Mouse (Mus musculus) forebrain, embryonic 14.5 days (tissue): Measurements from ENCODE around the gene Nlgn2. TPM values are rescaled to one million over a fixed set of nuclear protein-coding genes. Genes with fewer than 3 reads are reported as not detected.
A peak's percentile ranks its signal among the peaks of the same experiment; 100 is the strongest.

ENCODE experiments used
- ATAC-seq: fragments of 200-750 bp; cut with Nextera tagmentation; 2 replicates; pipeline ENCODE4 v1.8.0; 2017; ENCODE audit warnings: mild to moderate bottlenecking, moderate library complexity
- DNase-seq: peaks from one replicate; pipeline ENCODE4 v3.0.0-alpha.2; 2015; ENCODE audit warnings: low spot score
- H3K27ac ChIP-seq: fragments of 300-500 bp; sonication (generic); 2 replicates; pipeline ENCODE4 v1.5.1; 2014; ENCODE audit warnings: low read depth, mild to moderate bottlenecking, control low read depth, low read length, moderate library complexity
- H3K27me3 ChIP-seq: fragments of 300-500 bp; sonication (generic); replicated peaks from 2 replicates; pipeline ENCODE4 v1.6.1; 2014; ENCODE audit warnings: low read length, control low read depth, mixed read lengths; ENCODE audit not compliant: control insufficient read depth, insufficient read depth
- H3K36me3 ChIP-seq: fragments of 300-500 bp; sonication (generic); 2 replicates; pipeline ENCODE4 v1.6.1; 2014; ENCODE audit warnings: low read length, control low read depth; ENCODE audit not compliant: control insufficient read depth, insufficient read depth
- H3K4me1 ChIP-seq: fragments of 300-500 bp; sonication (generic); 2 replicates; pipeline ENCODE4 v1.6.1; 2014; ENCODE audit warnings: antibody characterized with exemption, low read length, control low read depth; ENCODE audit not compliant: control insufficient read depth, insufficient read depth
- H3K4me2 ChIP-seq: fragments of 300-500 bp; sonication (generic); 2 replicates; pipeline ENCODE4 v1.6.1; 2014; ENCODE audit warnings: mild to moderate bottlenecking, control low read depth, low read length
- H3K4me3 ChIP-seq: fragments of 300-500 bp; sonication (generic); 2 replicates; pipeline ENCODE4 v1.5.1; 2014; ENCODE audit warnings: low read depth, low read length, control low read depth
- H3K9ac ChIP-seq: fragments of 300-500 bp; sonication (generic); 2 replicates; pipeline ENCODE4 v1.6.1; 2014; ENCODE audit warnings: mild to moderate bottlenecking, low read length, control low read depth, moderate library complexity
- H3K9me3 ChIP-seq: fragments of 300-500 bp; sonication (generic); replicated peaks from 2 replicates; pipeline ENCODE4 v1.6.1; 2016; ENCODE audit warnings: low read length, control low read depth, mixed read lengths; ENCODE audit not compliant: control insufficient read depth
- WGBS: fragments of 180-500 bp; shearing (Covaris S2); extraction: QIAGEN DNeasy Blood & Tissue Kit; methylation state at CpG from one replicate; pipeline ENCODE4 v1.1.7; 2014; 5-methylcytosine and 5-hydroxymethylcytosine counted together
- polyA plus RNA-seq: library from polyadenylated mRNA; unstranded; fragments of >200 nt; fragmentation: Nextera tagmentation; extraction: Ambion mirVana; gene quantifications from 2 replicates; pipeline ENCODE4 v1.2.1, GENCODE M21; 2014

Nlgn2 gene
- polyA plus RNA-seq, 1 experiment from 2014 or later, result 15.7 TPM

GRCm38 (mm10) chr11:69822080-69822479 is 15.5 kb downstream of the Nlgn2 start, which contains the start of gene Spem1:
Spem1 (minus strand) TSS chr11:69822180.
- no peak within 1 kb of the TSS for H3K4me3 ChIP-seq
- 85% methylated on average over 3 of the region's 3 CpGs for WGBS
- ATAC-seq, result no peak

DNA sequence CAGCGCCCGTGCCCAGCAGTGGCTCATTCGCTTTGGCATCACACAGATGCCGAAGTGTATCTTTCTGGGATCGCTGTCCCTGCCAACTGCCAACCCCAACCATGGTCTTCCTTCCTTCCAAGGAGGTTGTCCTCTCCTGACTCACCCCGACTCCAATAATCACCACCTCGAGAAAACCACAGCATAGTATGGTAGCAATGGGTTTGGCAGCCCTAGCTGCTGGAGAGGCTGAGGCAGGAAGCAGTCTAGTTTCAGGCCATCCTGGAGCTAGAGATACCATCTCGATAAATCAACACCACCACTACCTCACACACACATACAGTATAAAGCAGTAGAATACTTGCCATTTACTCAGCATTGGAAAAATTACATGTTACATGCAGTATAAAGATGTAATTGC is 18.7 kb downstream of the Nlgn2 start:
- no peak for DNase-seq
- no peak overlapping the region for H3K27ac ChIP-seq
- H3K4me2 ChIP-seq, result no peak overlapping the region
- H3K9me3 ChIP-seq, result no peaks in the 10 kb centered on the region
- H3K9ac ChIP-seq, result no peak overlapping the region
- no peak for ATAC-seq
- H3K4me1 ChIP-seq, result no peaks in the 10 kb centered on the region
- H3K36me3 ChIP-seq, result peaks cover 2% of the 10 kb centered on the region; the same call in 1 of the 2 replicates
- H3K27me3 ChIP-seq, result no peaks in the 10 kb centered on the region
- no peak overlapping the region for H3K4me3 ChIP-seq
- WGBS, result 92% methylated on average over 8 of the region's 8 CpGs

More at GRCm38 (mm10) chr11:69822080-69822479, 15.5 kb downstream of the Nlgn2 start, which contains the start of gene Spem1:
- no peak within 1 kb of the TSS for H3K9ac ChIP-seq
- peaks cover 32% of the 10 kb centered on the region for H3K36me3 ChIP-seq
- no peaks in the 10 kb centered on the region for H3K27me3 ChIP-seq
- H3K27ac ChIP-seq, result no peak within 1 kb of the TSS
- no peak for DNase-seq
- no peaks in the 10 kb centered on the region for H3K9me3 ChIP-seq
- no peaks in the 10 kb centered on the region for H3K4me1 ChIP-seq
- no peak within 1 kb of the TSS for H3K4me2 ChIP-seq

DNA sequence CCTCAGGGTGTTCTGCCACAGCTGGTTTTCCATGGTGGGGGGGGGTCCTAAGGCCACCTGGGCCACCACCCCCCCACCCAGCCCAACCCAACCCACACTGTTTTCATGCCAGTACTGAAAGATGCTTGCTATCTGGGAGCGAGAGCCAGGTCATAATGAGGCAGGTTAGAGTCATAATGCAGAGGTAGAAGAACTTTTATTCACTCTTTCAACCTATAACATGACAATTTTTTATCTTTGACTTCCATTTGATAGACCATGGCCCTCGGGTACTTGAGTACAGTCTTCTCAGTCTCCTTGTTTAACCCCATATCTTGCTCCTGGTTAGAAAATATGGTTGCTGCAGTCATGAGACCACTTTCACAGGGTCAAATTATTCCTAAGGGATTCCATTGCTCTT is 19.2 kb downstream of the Nlgn2 start, which contains the start of gene Spem2:
TSS of gene Spem2 (minus strand) at position 101 of the 400 bp plus-strand sequence.
- Histone ChIP-seq H3K4me1 (no peaks in the 10 kb centered on the region), H3K27ac (no peak within 1 kb of the TSS), H3K36me3 (no peaks in the 10 kb centered on the region), H3K4me2 (no peak within 1 kb of the TSS), H3K9me3 (no peaks in the 10 kb centered on the region), H3K4me3 (no peak within 1 kb of the TSS), H3K27me3 (no peaks in the 10 kb centered on the region), H3K9ac (no peak within 1 kb of the TSS)
- ATAC-seq (no peak), DNase-seq (no peak)
- WGBS, result 79% methylated on average over 2 of the region's 2 CpGs

DNA sequence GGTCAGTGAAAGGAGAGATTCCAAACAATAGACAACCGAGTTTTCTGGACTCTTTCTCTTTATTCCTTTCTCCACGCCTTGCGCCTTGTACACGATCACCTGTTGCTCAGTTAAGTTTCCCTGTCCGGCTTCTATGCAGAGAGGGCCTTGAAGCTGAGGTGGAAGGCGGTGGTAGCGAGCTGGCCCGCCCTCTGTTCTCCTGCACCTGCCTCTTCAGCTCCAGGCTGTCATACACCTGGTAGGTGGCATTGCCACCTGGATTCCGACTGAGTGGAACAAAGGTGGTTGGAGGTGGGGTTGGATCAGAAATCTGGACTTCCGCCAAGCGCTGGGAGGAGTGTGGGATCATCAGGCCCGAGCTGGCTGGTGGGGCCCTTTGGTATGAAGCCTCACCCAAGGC is 21.1 kb downstream of the Nlgn2 start:
- DNase-seq, result no peak
- Histone ChIP-seq H3K4me2 (no peak overlapping the region), H3K36me3 (no peaks in the 10 kb centered on the region), H3K4me3 (no peak overlapping the region), H3K27me3 (no peaks in the 10 kb centered on the region), H3K27ac (no peak overlapping the region), H3K9ac (no peak overlapping the region), H3K4me1 (no peaks in the 10 kb centered on the region), H3K9me3 (no peaks in the 10 kb centered on the region)
- no peak for ATAC-seq
- WGBS, result 93% methylated on average over 12 of the region's 12 CpGs

DNA sequence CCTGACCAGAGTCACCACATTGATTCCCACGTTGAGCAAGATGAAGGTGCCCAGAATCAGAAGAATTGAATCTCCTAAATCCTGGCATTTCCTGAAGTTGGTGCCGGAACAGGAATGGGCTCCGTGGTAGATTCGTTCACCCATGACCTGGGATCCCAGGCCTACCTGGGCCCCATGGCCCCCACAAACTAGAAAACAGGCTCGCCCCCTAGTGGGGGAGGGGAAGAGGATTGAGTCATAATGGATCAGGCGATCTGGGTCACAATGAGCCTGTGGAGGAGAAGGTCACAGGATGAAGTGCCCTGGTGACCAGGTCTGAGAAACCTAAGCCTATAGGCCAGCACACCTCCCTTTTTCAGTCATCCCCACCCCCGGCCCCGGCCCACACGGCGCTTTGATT is 22.4 kb downstream of the Nlgn2 start, which contains the start of gene Gm39566:
TSS of gene Gm39566 (minus strand) at position 144 of the 400 bp plus-strand sequence.
- Histone ChIP-seq H3K4me1 (no peaks in the 10 kb centered on the region), H3K4me2 (no peak within 1 kb of the TSS), H3K4me3 (no peak within 1 kb of the TSS), H3K36me3 (no peaks in the 10 kb centered on the region), H3K9me3 (no peaks in the 10 kb centered on the region), H3K27me3 (no peaks in the 10 kb centered on the region), H3K9ac (no peak within 1 kb of the TSS), H3K27ac (no peak within 1 kb of the TSS)
- no peak for DNase-seq
- no peak for ATAC-seq
- 63% methylated on average over 10 of the region's 10 CpGs for WGBS

- H3K4me2 ChIP-seq, result no peak overlapping the region
- H3K9me3 ChIP-seq, result no peaks in the 10 kb centered on the region
- no peak overlapping the region for H3K9ac ChIP-seq
- no peak overlapping the region for H3K4me3 ChIP-seq
- peaks cover 10% of the 10 kb centered on the region for H3K27me3 ChIP-seq
- no peaks in the 10 kb centered on the region for H3K36me3 ChIP-seq
- DNase-seq, result no peak
- H3K4me1 ChIP-seq, result no peaks in the 10 kb centered on the region
- H3K27ac ChIP-seq, result no peak overlapping the region
- no peak for ATAC-seq
Observed at GRCm38 (mm10) chr11:69810280-69810679, 27.3 kb downstream of the Nlgn2 start.

- DNase-seq (no peak), ATAC-seq (no peak)
- peaks cover 20% of the 10 kb centered on the region for H3K4me1 ChIP-seq
- peaks cover 22% of the 10 kb centered on the region for H3K27me3 ChIP-seq
- 94% methylated on average over 2 of the region's 2 CpGs for WGBS
- no peak overlapping the region for H3K9ac ChIP-seq
- no peak overlapping the region for H3K4me2 ChIP-seq
- H3K36me3 ChIP-seq, result no peaks in the 10 kb centered on the region
- no peak overlapping the region for H3K27ac ChIP-seq
- H3K9me3 ChIP-seq, result no peaks in the 10 kb centered on the region
- H3K4me3 ChIP-seq, result no peak overlapping the region
Observed at GRCm38 (mm10) chr11:69807641-69808040, 29.9 kb downstream of the Nlgn2 start.

DNA sequence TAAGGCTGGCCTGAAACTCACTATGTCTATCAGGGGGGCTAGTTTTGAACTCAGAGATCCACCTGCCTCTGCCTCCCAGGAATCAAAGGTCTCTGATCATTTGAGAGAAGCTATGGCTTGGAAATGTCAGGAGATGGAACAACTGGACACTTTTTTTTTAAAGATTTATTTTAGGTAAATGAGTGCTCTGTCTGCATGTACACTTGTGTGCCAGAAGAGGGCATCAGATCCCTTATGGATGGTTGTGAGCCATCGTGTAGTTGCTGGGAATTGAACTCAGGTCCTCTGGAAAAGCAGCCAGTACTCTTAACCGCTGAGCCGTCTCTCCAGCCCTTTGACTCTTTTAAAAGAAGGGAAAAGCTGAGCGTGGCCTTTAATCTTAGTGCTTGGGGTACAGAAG is 31.2 kb downstream of the Nlgn2 start:
- DNase-seq (no peak), ATAC-seq (no peak)
- Histone ChIP-seq H3K27me3 (peaks cover 27% of the 10 kb centered on the region), H3K4me1 (peaks cover 26% of the 10 kb centered on the region), H3K27ac (no peak overlapping the region), H3K4me3 (no peak overlapping the region), H3K9ac (no peak overlapping the region), H3K4me2 (no peak overlapping the region), H3K36me3 (no peaks in the 10 kb centered on the region), H3K9me3 (no peaks in the 10 kb centered on the region)
- 81% methylated on average over 4 of the region's 4 CpGs for WGBS

DNA sequence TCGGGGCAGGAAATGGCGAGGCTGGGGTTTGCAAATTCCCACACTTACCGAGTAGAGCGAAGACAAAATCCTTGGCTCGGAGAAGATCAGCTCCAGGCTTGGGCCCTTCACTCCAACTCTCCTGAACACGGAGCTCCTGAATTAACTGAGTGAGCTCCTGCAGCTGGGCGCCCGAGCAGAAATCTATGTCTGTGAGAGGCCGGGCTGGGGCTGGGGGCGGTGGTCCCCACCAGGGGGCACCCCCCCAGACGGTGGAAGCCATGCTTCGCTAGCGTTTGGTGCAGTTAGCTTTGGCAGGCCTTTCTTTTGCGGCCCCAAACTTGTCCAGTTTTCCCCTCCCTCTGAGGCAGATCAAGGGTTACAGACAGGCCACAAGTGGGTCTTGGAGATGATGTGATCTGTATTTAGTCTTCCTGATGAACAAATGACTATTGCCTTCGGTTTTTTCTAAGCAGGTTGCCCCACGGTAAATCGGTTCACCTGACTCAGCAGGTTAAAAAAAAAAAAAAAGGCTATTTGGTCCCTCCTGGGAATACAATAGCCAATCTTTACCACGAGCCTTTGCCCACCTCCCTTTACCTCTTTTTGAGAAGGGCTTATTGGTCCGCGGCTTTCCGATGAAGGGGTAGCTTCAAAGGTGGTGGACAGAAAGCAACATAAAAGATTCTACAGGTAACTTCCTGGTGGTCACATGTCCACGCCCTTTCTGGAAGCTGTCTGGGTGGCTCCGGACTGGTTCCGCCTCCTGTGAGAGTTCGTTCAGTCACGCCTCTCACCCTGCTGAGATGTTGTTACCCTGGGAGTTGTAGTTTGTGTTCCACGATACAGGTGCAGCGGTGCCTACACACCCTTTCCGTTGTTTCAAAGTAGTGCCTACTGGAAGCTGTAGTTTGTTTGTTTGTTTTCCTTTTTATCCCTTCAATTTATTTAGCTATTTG is 32.3 kb downstream of the Nlgn2 start, which contains the start of gene Tmem102:
TSS of gene Tmem102 (minus strand) at position 653 of the 938 bp plus-strand sequence.
- WGBS, result 5% methylated on average over 29 of the region's 29 CpGs
- no peaks in the 10 kb centered on the region for H3K36me3 ChIP-seq
- H3K9ac ChIP-seq, result peak within 1 kb of the TSS; percentile 25; the same call in 1 of the 2 replicates
- peak within 1 kb of the TSS; percentile 98; the same call in 1 of the 2 replicates for H3K4me2 ChIP-seq
- H3K9me3 ChIP-seq, result no peaks in the 10 kb centered on the region
- no peak within 1 kb of the TSS for H3K27ac ChIP-seq
- peaks cover 31% of the 10 kb centered on the region for H3K4me1 ChIP-seq
- H3K27me3 ChIP-seq, result peaks cover 27% of the 10 kb centered on the region
- DNase-seq (no peak), ATAC-seq (no peak)
- no peak within 1 kb of the TSS; the same call in 1 of the 2 replicates for H3K4me3 ChIP-seq
